Mouse (Mus musculus) cortical plate, adult 2 months (tissue): ENCODE measurements around the gene Sox21. TPM values are rescaled to one million over a fixed set of nuclear protein-coding genes. Genes with fewer than 3 reads are reported as not detected.

Experiments
- H3K27ac ChIP-seq: fragments of 200-500 bp; 2 replicates; pipeline ENCODE4 v1.5.1; 2012; ENCODE audit warnings: low read length, control low read depth, inconsistent platforms; ENCODE audit not compliant: insufficient read depth
- H3K4me1 ChIP-seq: fragments of 200-500 bp; 2 replicates; pipeline ENCODE4 v1.6.1; 2011; ENCODE audit warnings: low read length; ENCODE audit not compliant: control insufficient read depth, insufficient read depth
- H3K4me3 ChIP-seq: fragments of 200-500 bp; 2 replicates; pipeline ENCODE4 v1.5.1; 2011; ENCODE audit warnings: mild to moderate bottlenecking, low read length, control low read depth; ENCODE audit not compliant: insufficient read depth
- CTCF ChIP-seq: fragments of 200-500 bp; IDR thresholded peaks from 2 replicates; pipeline ENCODE4 v1.5.1; 2011; ENCODE audit warnings: mild to moderate bottlenecking, control low read depth, low read length; ENCODE audit not compliant: insufficient read depth; ENCODE audit errors: extremely low read depth
- POLR2A ChIP-seq: fragments of 200-500 bp; IDR thresholded peaks from 2 replicates; pipeline ENCODE4 v1.6.1; 2011; ENCODE audit warnings: mild to moderate bottlenecking, low read length, control low read depth; ENCODE audit not compliant: insufficient read depth; ENCODE audit errors: extremely low read depth
- polyA plus RNA-seq: library from polyadenylated mRNA; depleted of rRNA; stranded (reverse); fragments of >200 nt; gene quantifications from 2 replicates; pipeline ENCODE4 v1.2.3, GENCODE M21; 2012

The Sox21 gene
- polyA plus RNA-seq, 1 experiment, result 9.6 TPM

GRCm38 (mm10) chr14:118225061-118225743 is 11.6 kb downstream of the Sox21 start:
- TF ChIP-seq POLR2A (no peak), CTCF (no peak)
- H3K27ac ChIP-seq, result no peak overlapping the region
- no peak overlapping the region for H3K4me3 ChIP-seq
- no peaks in the 10 kb centered on the region for H3K4me1 ChIP-seq

DNA sequence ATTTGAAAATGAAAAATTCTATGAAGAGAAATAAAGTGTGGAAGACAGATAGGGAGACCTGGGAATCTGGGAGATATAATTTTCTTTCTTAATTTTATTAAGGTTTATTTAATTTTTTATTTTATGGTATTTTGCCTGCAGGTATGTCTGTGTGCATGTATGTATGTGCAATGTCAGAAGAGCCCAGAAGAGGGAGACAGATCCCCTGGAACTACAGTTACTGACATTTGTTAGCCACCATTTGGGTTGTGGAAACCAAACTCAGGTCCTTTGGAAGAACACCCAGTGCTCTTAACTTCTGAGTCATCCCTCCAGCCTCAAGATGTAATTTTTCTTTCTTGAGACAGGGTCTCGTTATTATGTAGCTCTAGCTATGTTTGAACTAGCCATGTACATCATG is 15.9 kb downstream of the Sox21 start:
- Histone ChIP-seq H3K4me1 (no peaks in the 10 kb centered on the region), H3K27ac (no peak overlapping the region), H3K4me3 (no peak overlapping the region)
- TF ChIP-seq POLR2A (no peak), CTCF (no peak)

- TF ChIP-seq POLR2A, result no peak
- no peak for TF ChIP-seq CTCF
- Histone ChIP-seq H3K4me1 (no peaks in the 10 kb centered on the region), H3K4me3 (no peak overlapping the region), H3K27ac (no peak overlapping the region)
Observed at GRCm38 (mm10) chr14:118216826-118217225, 20.0 kb downstream of the Sox21 start.

DNA sequence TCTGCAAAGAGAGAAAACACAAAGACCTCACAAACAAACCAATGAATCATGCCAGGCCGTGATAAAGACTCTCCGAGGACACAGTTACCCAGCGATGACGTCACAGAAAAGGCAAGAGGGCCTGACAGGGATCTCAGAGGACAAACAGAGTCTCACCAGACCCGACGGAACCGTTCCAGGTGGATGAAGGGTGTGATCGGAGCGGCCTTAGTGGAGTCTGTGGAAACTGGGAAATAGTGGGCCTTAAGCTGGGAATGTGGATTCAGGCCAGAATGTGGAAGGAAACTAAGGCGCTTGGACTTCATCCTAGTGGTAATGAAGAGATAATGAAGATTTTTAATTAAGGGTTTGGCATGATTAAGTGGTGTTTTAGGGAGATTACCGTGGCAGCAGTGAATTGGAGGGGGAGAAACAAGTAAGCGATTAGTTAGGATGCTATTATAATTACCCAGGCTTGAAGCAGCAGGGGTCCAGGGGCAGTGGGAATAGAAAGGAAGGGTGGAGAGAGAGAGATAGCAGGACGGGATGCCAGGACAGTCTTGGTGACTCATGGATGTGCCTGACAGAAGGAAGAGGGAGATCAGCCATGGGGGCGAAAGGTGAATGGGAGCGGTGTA is 24.5 kb downstream of the Sox21 start:
- Histone ChIP-seq H3K4me3 (no peak overlapping the region), H3K4me1 (no peaks in the 10 kb centered on the region), H3K27ac (no peak overlapping the region)
- TF ChIP-seq POLR2A, result no peak
- no peak for TF ChIP-seq CTCF

DNA sequence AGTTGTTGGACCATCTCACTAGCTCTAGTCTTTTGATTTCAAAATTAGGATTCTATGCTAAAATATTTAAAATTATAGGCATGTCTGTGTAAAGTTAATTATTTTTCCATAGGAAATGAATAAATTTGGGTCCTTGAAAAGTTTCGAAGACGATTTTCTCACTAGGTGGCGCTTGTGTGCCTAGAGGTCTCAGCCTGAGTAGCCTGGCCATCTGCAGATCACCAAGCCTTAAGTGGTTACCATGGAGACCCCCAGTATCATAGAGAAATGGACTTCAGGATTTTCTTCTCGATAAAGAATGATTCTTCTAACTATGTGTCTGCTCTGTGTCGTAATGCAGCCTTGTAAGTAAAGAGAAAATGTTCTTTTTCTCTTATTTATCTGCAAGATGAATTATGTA is 27.2 kb downstream of the Sox21 start:
- H3K4me3 ChIP-seq, result no peak overlapping the region
- TF ChIP-seq POLR2A (no peak), CTCF (peak; percentile 57)
- no peak overlapping the region for H3K27ac ChIP-seq
- no peaks in the 10 kb centered on the region for H3K4me1 ChIP-seq

DNA sequence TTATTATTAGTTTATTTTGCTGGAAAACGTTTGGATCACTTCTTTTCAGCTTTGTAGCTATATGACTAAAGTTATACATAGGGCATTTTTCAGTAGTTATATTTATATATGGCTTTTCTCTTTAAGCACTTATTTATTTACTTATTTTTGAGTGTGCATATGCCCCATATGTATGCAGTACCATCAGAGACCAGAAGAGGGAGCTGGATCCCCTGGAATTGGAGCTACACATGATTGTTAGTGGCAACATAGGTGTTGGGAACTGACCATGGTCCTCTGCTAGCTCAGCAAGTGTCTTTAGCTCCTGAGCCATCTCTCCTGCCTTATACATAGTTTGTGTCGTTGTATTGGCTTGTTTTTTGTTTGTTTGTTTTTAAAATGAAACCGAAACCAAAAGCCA is 29.5 kb downstream of the Sox21 start:
- Histone ChIP-seq H3K4me1 (no peaks in the 10 kb centered on the region), H3K4me3 (no peak overlapping the region)
- no peak for TF ChIP-seq CTCF
- TF ChIP-seq POLR2A, result no peak

DNA sequence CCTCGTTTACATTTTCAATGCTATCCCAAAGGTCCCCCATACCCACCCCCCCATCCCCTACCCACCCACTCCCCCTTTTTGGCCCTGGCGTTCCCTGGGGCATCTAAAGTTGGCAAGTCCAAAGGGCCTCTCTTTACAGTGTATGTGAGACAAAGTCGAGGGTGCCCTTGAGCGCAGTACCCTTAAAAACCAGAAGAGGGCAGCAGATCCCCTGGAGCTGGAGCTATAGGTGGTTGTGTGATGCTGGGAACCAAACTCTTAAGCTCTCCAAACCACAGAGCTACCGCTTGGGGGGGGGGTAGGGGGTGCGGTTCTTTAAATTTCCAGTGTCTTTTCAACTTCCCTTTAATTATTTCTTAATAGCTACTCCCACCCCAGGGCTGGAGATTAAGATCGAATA is 33.8 kb downstream of the Sox21 start:
- Histone ChIP-seq H3K27ac (no peak overlapping the region), H3K4me1 (no peaks in the 10 kb centered on the region), H3K4me3 (no peak overlapping the region)
- TF ChIP-seq POLR2A (no peak), CTCF (no peak)

More for the DNA sequence above, 29.5 kb downstream of the Sox21 start:
- H3K27ac ChIP-seq, result no peak overlapping the region

- Histone ChIP-seq H3K4me1 (no peaks in the 10 kb centered on the region), H3K27ac (no peak overlapping the region), H3K4me3 (no peak overlapping the region)
- TF ChIP-seq POLR2A, result no peak
- TF ChIP-seq CTCF, result no peak
Observed at GRCm38 (mm10) chr14:118202006-118202405, 34.8 kb downstream of the Sox21 start.

DNA sequence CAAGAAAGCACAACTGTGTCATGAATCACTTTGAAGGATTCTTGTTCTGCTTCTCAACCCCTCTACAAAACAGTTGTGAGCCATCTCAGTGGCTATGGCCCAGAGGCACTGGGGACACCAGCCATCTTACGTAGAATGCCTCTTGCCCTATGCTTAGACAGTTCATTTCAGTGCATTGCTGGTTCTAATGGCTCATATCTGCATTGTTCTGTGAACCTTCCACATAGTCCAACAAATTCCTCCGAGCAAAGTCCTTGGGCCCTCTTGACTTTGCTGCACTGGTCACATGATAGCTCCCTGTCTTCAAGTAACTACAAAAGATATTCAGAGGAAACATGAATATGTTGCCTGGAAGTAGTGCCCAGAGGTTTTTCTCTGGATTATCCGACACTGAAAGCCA is 36.1 kb downstream of the Sox21 start:
- no peaks in the 10 kb centered on the region for H3K4me1 ChIP-seq
- no peak overlapping the region for H3K4me3 ChIP-seq
- TF ChIP-seq POLR2A (no peak), CTCF (no peak)

DNA sequence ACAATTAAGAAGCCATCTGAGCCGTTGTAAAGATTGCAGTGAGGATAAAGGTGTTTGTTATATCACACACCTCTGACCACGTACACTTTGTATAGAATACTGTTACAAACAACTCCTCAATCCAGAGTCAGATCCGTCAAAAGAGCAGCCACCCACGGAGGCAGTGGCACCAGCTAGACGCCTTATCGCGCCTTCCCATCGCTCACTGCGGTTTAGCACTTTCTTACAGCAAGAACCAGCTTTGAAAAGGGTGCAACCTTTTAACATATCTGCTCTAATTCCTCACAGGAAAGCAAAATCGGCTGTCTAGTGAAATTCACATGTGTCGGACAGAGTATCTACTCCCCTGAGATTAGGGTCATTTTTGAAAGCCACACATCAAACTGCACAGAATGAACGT is 39.8 kb downstream of the Sox21 start:
- H3K27ac ChIP-seq, result no peak overlapping the region
- no peak overlapping the region for H3K4me3 ChIP-seq
- no peaks in the 10 kb centered on the region for H3K4me1 ChIP-seq
- no peak for TF ChIP-seq POLR2A
- no peak for TF ChIP-seq CTCF

More for the DNA sequence above, 36.1 kb downstream of the Sox21 start:
- no peak overlapping the region for H3K27ac ChIP-seq
